Mouse (Mus musculus): Measurements from ENCODE around the gene Rnls.

The Rnls gene

GRCm38 (mm10) chr19:33178866-33179265, 213.2 kb downstream of the Rnls start:
- DNase-seq: no peak

- no peak for DNase-seq
Measured at GRCm38 (mm10) chr19:33178367-33178766, 213.7 kb downstream of the Rnls start.

GRCm38 (mm10) chr19:33173991-33174390, 218.1 kb downstream of the Rnls start:
- DNase-seq: no peak

GRCm38 (mm10) chr19:33169881-33170280, 222.2 kb downstream of the Rnls start:
- DNase-seq: no peak

- no peak for DNase-seq
Measured at GRCm38 (mm10) chr19:33167528-33168264, 224.4 kb downstream of the Rnls start.

GRCm38 (mm10) chr19:33164801-33165200, 227.3 kb downstream of the Rnls start:
- no peak for DNase-seq

GRCm38 (mm10) chr19:33161903-33162302, 230.2 kb downstream of the Rnls start:
- DNase-seq: no peak

- no peak for DNase-seq
Measured at GRCm38 (mm10) chr19:33159897-33160296, 232.2 kb downstream of the Rnls start.

DNA sequence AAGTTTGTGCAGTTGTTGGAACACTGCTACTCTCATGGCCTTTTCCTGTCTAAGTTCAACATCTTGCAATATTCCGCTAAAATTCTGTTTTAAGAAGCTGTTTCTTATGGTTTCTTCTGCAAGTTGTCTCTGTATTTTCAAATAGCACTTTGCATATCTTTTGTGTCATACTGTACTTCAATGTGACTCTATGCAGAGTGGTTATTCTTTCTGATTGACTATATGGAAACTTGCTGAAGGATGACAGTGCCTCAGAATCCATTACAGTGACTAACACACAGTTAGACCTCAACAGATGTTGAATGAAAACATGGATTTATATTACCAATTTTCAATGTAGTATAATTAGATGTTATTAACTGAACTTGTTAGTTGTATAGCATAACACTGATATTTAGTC, 232.9 kb downstream of the Rnls start:
- DNase-seq: no peak

GRCm38 (mm10) chr19:33158234-33158633, 233.9 kb downstream of the Rnls start:
- no peak for DNase-seq

DNA sequence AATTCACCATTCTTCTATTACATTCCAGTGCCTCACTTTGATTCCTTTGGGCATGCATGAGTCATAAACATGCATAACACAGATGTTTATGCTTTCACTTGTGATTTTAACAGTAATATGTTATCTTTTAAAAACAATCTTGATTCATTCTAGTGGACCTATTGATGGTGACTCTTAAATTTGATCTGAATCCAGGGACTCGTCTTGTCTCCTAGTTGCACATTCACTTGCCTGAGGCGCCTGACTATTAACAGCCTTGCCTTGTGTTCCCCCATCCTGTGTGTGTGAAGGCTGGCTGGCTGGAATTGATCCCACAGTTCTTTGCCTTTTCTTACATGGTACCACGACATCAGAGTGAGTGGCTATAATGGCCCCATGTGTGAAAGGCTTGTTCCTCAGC, 243.7 kb downstream of the Rnls start:
- no peak for DNase-seq

- no peak for DNase-seq
Measured at GRCm38 (mm10) chr19:33143198-33143597, 248.9 kb downstream of the Rnls start.

- no peak for DNase-seq
Measured at GRCm38 (mm10) chr19:33137316-33137715, 254.8 kb downstream of the Rnls start.

GRCm38 (mm10) chr19:33122611-33123226, 269.4 kb downstream of the Rnls start:
- DNase-seq: no peak

DNA sequence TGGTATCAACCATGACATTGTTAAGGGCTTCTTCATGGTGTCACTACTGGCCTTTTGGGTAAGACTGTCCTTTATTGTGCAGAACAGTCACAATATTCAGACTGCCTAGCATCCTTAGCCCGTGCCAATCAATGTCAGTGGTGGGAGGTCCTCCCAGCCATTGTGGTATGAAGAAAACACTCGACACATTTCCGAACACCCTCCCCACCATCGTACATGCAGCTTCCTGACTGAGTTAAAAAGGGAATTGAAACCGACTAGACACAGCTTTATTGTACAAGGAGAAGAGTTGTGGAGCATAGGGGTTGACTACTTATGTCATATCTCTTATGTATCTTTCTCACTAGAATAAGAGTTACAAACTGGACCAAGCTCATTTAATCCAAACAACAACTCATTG, 272.1 kb downstream of the Rnls start:
- DNase-seq: no peak

GRCm38 (mm10) chr19:33118898-33119297, 273.2 kb downstream of the Rnls start:
- DNase-seq: no peak

DNA sequence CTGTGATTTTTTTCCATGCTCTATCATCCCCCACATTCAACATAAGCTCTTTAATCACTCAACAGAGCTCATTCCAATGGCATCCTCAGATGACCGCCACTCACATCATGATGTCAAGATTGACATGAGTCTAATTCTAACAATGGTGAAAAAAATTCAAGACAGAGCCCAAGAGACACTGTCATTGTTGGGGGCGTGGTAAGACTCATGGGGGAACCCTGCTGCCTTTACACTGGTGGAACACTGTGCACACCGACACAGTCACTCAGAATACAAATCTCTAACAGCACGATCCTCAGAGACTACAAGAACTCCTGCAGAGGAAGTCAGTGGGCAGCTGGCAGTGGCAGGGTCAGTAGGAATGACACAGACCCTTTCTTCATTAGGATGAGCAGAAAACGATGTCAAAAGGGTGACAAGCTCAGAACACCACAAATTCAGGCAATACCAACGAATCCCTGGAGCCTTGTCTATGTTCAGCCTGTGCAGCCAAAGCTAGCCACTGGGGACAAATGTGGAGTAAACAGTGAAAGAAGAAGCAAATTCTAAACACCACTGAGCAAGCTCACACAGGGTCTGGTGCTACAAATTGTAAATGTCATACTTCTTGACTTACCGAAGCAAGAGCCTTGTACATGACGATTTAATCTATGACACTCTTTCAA, 277.3 kb downstream of the Rnls start:
- DNase-seq: no peak

DNA sequence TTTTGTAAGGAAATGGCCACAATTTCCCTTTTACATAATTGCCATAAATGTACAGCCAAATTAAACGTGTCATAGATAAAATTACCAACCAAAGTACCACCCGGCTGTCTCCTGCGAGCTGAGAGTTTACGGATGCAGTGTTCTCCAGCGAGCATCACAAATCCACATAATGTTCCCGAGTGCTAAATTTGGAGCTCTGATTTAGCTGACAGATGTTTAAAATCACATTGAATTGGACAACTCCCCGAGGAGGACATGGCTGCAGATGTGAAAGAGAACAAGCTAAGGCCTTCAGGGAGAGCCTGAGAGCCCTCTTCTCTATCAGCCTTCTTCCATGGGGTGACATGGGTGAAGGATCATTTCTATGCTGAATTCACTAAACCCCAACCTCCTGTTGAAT, 278.3 kb downstream of the Rnls start:
- no peak for DNase-seq

DNA sequence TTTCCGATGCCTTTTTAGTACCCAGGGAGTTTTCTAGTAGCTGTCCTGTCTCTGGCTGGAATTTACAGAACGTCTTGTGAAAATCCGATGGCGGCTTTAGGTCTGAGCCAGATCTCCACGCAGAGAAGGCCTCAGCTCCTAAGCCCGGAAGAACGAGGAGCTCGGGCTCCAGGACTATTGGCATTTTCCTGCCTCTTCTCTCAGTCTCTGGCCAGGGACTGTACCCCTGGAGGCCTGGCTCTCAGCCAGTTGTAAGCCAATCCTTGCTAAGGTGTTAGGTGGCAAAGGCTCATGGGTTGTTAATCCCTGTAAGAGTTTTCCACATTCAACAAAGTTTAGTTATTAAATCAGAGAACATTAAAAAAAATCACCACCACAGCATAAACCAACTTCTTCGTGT, 281.7 kb downstream of the Rnls start:
- no peak for DNase-seq

GRCm38 (mm10) chr19:33109941-33110371, 282.1 kb downstream of the Rnls start:
- DNase-seq: no peak

- no peak for DNase-seq
Measured at GRCm38 (mm10) chr19:33109141-33109540, 283.0 kb downstream of the Rnls start.

DNA sequence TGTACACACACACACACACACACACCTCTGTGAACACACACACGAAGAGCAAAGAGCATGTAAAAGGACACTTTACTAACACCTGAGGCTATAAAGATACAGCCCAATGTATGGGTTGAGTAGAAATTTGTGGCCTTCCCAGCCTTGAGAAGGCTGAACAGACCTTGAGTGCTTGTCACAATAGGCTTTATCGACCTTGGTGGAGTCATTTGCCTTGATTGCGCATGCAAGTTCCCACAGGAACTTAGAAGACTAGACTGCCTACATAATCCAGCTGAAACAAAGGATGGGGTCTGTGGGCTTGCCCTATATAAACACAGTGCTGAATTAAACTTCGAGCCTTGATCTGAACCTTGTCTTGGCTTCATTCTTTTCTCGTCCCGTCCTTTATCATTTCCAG, 288.2 kb downstream of the Rnls start:
- no peak for DNase-seq

- no peak for DNase-seq
Measured at GRCm38 (mm10) chr19:33102783-33103139, 289.3 kb downstream of the Rnls start.

All from cerebellum, postnatal 36 days (tissue).